Mouse (Mus musculus) forebrain, embryonic 11.5 days (tissue): ENCODE data around the gene Olfr323. TPM values are rescaled to one million over a fixed set of nuclear protein-coding genes. Genes with fewer than 3 reads are reported as not detected.

Source experiments
- ATAC-seq: fragments of 200-750 bp; cut with Nextera tagmentation; replicated peaks from 2 replicates; pipeline ENCODE4 v1.8.0; 2017; ENCODE audit warnings: moderate TSS enrichment; ENCODE audit not compliant: low FRiP score
- DNase-seq: peaks from one replicate; pipeline ENCODE4 v3.0.0-alpha.2; 2017; ENCODE audit warnings: low spot score
- H3K27ac ChIP-seq: fragments of 300-500 bp; sonication (generic); 2 replicates; pipeline ENCODE4 v1.5.1; 2014; ENCODE audit warnings: low read depth, low read length
- H3K27me3 ChIP-seq: fragments of 300-500 bp; sonication (generic); 2 replicates; pipeline ENCODE4 v1.6.1; 2014; ENCODE audit warnings: mild to moderate bottlenecking, low read length, mixed read lengths; ENCODE audit not compliant: control insufficient read depth, insufficient read depth
- H3K36me3 ChIP-seq: fragments of 300-500 bp; sonication (generic); 2 replicates; pipeline ENCODE4 v1.6.1; 2014; ENCODE audit warnings: mild to moderate bottlenecking, low read length, moderate library complexity, mixed read lengths; ENCODE audit not compliant: control insufficient read depth, insufficient read depth
- H3K4me1 ChIP-seq: fragments of 300-500 bp; sonication (generic); replicated peaks from 2 replicates; pipeline ENCODE4 v1.6.1; 2014; ENCODE audit warnings: low read length, mixed read lengths; ENCODE audit not compliant: control insufficient read depth, insufficient read depth
- H3K4me2 ChIP-seq: fragments of 300-500 bp; sonication (generic); 2 replicates; pipeline ENCODE4 v1.6.1; 2014; ENCODE audit warnings: low read depth, mild to moderate bottlenecking, low read length, moderate library complexity, mixed read lengths; ENCODE audit not compliant: severe bottlenecking
- H3K4me3 ChIP-seq: fragments of 300-500 bp; sonication (generic); 2 replicates; pipeline ENCODE4 v1.5.1; 2014; ENCODE audit warnings: low read depth, low read length
- H3K9ac ChIP-seq: fragments of 300-500 bp; sonication (generic); 2 replicates; pipeline ENCODE4 v1.6.1; 2014; ENCODE audit warnings: low read length
- H3K9me3 ChIP-seq: fragments of 300-500 bp; sonication (generic); 2 replicates; pipeline ENCODE4 v1.6.1; 2016; ENCODE audit warnings: low read length, mixed read lengths; ENCODE audit not compliant: control insufficient read depth
- WGBS: fragments of 180-500 bp; shearing (Covaris S2); extraction: QIAGEN DNeasy Blood & Tissue Kit; methylation state at CpG from one replicate; pipeline ENCODE4 v1.1.7; 2014; 5-methylcytosine and 5-hydroxymethylcytosine counted together
- polyA plus RNA-seq: library from polyadenylated mRNA; unstranded; fragments of >200 nt; fragmentation: Nextera tagmentation; extraction: Ambion mirVana; gene quantifications from 2 replicates; pipeline ENCODE4 v1.2.1, GENCODE M21; 2014

Olfr323 gene
- polyA plus RNA-seq, 1 experiment from 2014 or later = not detected

GRCm38 (mm10) chr11:58614526-58614925 is 15.8 kb downstream of the Olfr323 start:
- H3K4me3 ChIP-seq = no peak overlapping the region
- H3K4me1 ChIP-seq = no peaks in the 10 kb centered on the region
- H3K27me3 ChIP-seq = no peaks in the 10 kb centered on the region
- no peaks in the 10 kb centered on the region for H3K9me3 ChIP-seq
- ATAC-seq (no peak), DNase-seq (no peak)
- H3K27ac ChIP-seq = no peak overlapping the region
- H3K36me3 ChIP-seq = no peaks in the 10 kb centered on the region
- no peak overlapping the region for H3K4me2 ChIP-seq
- H3K9ac ChIP-seq = no peak overlapping the region

- DNase-seq (no peak), ATAC-seq (no peak)
- Histone ChIP-seq H3K4me1 (no peaks in the 10 kb centered on the region), H3K9me3 (no peaks in the 10 kb centered on the region), H3K4me2 (no peak overlapping the region), H3K27me3 (no peaks in the 10 kb centered on the region), H3K27ac (no peak overlapping the region), H3K9ac (no peak overlapping the region), H3K36me3 (no peaks in the 10 kb centered on the region), H3K4me3 (no peak overlapping the region)
- 85% methylated on average over 3 of the region's 3 CpGs for WGBS
Measured at GRCm38 (mm10) chr11:58613359-58613758, 16.9 kb downstream of the Olfr323 start.

- 87% methylated on average over 6 of the region's 6 CpGs for WGBS
- no peak for ATAC-seq
- Histone ChIP-seq H3K4me1 (no peaks in the 10 kb centered on the region), H3K36me3 (no peaks in the 10 kb centered on the region), H3K27me3 (no peaks in the 10 kb centered on the region), H3K9me3 (no peaks in the 10 kb centered on the region), H3K9ac (no peak overlapping the region), H3K27ac (no peak overlapping the region), H3K4me3 (no peak overlapping the region), H3K4me2 (no peak overlapping the region)
- no peak for DNase-seq
Measured at GRCm38 (mm10) chr11:58607030-58607429, 23.3 kb downstream of the Olfr323 start.

GRCm38 (mm10) chr11:58606177-58606919 is 24.0 kb downstream of the Olfr323 start:
- no peak for ATAC-seq
- H3K4me2 ChIP-seq = no peak overlapping the region
- H3K4me1 ChIP-seq = no peaks in the 10 kb centered on the region
- no peaks in the 10 kb centered on the region for H3K36me3 ChIP-seq
- no peak for DNase-seq
- H3K27ac ChIP-seq = no peak overlapping the region
- no peak overlapping the region for H3K4me3 ChIP-seq
- no peaks in the 10 kb centered on the region for H3K9me3 ChIP-seq
- H3K9ac ChIP-seq = no peak overlapping the region
- 89% methylated on average over 12 of the region's 12 CpGs for WGBS
- H3K27me3 ChIP-seq = no peaks in the 10 kb centered on the region

- Histone ChIP-seq H3K9me3 (no peaks in the 10 kb centered on the region), H3K4me1 (no peaks in the 10 kb centered on the region), H3K4me2 (no peak overlapping the region), H3K27me3 (no peaks in the 10 kb centered on the region), H3K27ac (no peak overlapping the region), H3K9ac (no peak overlapping the region), H3K4me3 (no peak overlapping the region), H3K36me3 (no peaks in the 10 kb centered on the region)
- 88% methylated on average over 3 of the region's 3 CpGs for WGBS
- ATAC-seq = no peak
- DNase-seq = no peak
Measured at GRCm38 (mm10) chr11:58605228-58605627, 25.1 kb downstream of the Olfr323 start.

DNA sequence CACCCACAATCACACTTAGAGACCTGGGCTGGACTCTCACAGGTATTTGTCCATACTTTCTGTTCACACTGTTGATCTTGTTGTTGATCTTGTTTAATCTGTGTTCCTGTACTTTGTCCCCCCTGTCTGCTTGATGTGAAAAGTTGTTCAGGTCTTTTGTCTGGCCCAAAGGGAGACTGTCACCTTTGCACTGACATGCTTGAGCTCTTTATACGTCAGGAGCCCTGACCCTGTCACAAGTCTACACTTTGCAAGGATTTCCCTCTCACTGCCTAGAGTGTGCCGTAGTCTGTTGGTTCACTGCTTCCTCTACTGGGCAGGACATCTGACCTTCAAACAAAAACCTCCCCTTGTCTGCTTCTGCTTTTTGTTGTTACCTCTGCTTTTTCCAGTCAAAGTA is 25.6 kb downstream of the Olfr323 start:
- no peaks in the 10 kb centered on the region for H3K4me1 ChIP-seq
- no peaks in the 10 kb centered on the region for H3K9me3 ChIP-seq
- H3K27me3 ChIP-seq = no peaks in the 10 kb centered on the region
- no peak overlapping the region for H3K27ac ChIP-seq
- H3K4me3 ChIP-seq = no peak overlapping the region
- DNase-seq (no peak), ATAC-seq (no peak)
- H3K9ac ChIP-seq = no peak overlapping the region
- WGBS = 71% methylated on average over 2 of the region's 2 CpGs
- H3K4me2 ChIP-seq = no peak overlapping the region
- no peaks in the 10 kb centered on the region for H3K36me3 ChIP-seq

- no peaks in the 10 kb centered on the region for H3K9me3 ChIP-seq
- no peak overlapping the region for H3K9ac ChIP-seq
- H3K27me3 ChIP-seq = no peaks in the 10 kb centered on the region
- DNase-seq (no peak), ATAC-seq (no peak)
- WGBS = 82% methylated on average over 6 of the region's 6 CpGs
- no peaks in the 10 kb centered on the region for H3K4me1 ChIP-seq
- no peak overlapping the region for H3K4me2 ChIP-seq
- no peak overlapping the region for H3K4me3 ChIP-seq
- no peaks in the 10 kb centered on the region for H3K36me3 ChIP-seq
- H3K27ac ChIP-seq = no peak overlapping the region
Measured at GRCm38 (mm10) chr11:58602800-58603560, 27.3 kb downstream of the Olfr323 start.

DNA sequence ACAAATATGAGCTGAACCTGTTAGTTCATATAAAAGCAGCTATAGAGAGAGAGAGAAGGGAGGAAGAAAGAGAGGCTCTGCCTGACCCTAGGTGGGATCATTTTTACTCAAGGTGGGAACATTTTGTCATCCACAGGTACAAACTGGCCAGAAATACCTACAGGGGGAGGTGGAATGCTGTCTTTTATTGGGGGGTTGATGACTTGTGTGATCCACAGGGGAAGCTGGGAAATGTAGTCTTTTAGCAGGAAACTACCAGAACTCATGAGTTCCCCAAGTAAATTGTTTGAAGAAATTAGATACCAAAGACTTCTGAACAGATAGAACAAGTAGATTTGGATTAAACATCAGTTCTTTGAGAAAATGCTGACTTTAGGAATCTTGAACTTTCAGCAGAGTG is 28.2 kb downstream of the Olfr323 start:
- H3K36me3 ChIP-seq = no peaks in the 10 kb centered on the region
- DNase-seq (no peak), ATAC-seq (no peak)
- no peaks in the 10 kb centered on the region for H3K27me3 ChIP-seq
- H3K4me3 ChIP-seq = no peak overlapping the region
- H3K9ac ChIP-seq = no peak overlapping the region
- H3K4me1 ChIP-seq = no peaks in the 10 kb centered on the region
- no peaks in the 10 kb centered on the region for H3K9me3 ChIP-seq
- no peak overlapping the region for H3K4me2 ChIP-seq
- H3K27ac ChIP-seq = no peak overlapping the region

- DNase-seq (no peak), ATAC-seq (no peak)
- no peak overlapping the region for H3K9ac ChIP-seq
- H3K36me3 ChIP-seq = no peaks in the 10 kb centered on the region
- no peak overlapping the region for H3K4me2 ChIP-seq
- WGBS = 88% methylated on average over 13 of the region's 13 CpGs
- no peak overlapping the region for H3K27ac ChIP-seq
- H3K4me3 ChIP-seq = no peak overlapping the region
- H3K27me3 ChIP-seq = no peaks in the 10 kb centered on the region
- H3K4me1 ChIP-seq = no peaks in the 10 kb centered on the region
- no peaks in the 10 kb centered on the region for H3K9me3 ChIP-seq
Measured at GRCm38 (mm10) chr11:58597837-58598236, 32.5 kb downstream of the Olfr323 start.
